Mouse (Mus musculus) midbrain, embryonic 14.5 days (tissue): ENCODE results near the gene Mapk11. TPM values are rescaled to one million over a fixed set of nuclear protein-coding genes. Genes with fewer than 3 reads are reported as not detected.

Experiments used
- ATAC-seq: fragments of 200-750 bp; cut with Nextera tagmentation; 2 replicates; pipeline ENCODE4 v1.8.0; 2017; ENCODE audit warnings: moderate number of reproducible peaks, moderate library complexity; ENCODE audit not compliant: low FRiP score, low TSS enrichment
- DNase-seq: peaks from one replicate; pipeline ENCODE4 v3.0.0-alpha.2; 2015
- H3K27ac ChIP-seq: fragments of 300-500 bp; sonication (generic); replicated peaks from 2 replicates; pipeline ENCODE4 v1.5.1; 2014; ENCODE audit warnings: mild to moderate bottlenecking, low read depth, low read length, moderate library complexity
- H3K27me3 ChIP-seq: fragments of 300-500 bp; sonication (generic); 2 replicates; pipeline ENCODE4 v1.6.1; 2014; ENCODE audit warnings: low read length, control low read depth, mixed read lengths; ENCODE audit not compliant: control insufficient read depth, insufficient read depth
- H3K36me3 ChIP-seq: fragments of 300-500 bp; sonication (generic); 2 replicates; pipeline ENCODE4 v1.6.1; 2014; ENCODE audit warnings: low read length, control low read depth; ENCODE audit not compliant: control insufficient read depth, insufficient read depth
- H3K4me1 ChIP-seq: fragments of 300-500 bp; sonication (generic); 2 replicates; pipeline ENCODE4 v1.6.1; 2014; ENCODE audit warnings: mild to moderate bottlenecking, antibody characterized with exemption, low read length, control low read depth; ENCODE audit not compliant: control insufficient read depth, insufficient read depth
- H3K4me2 ChIP-seq: fragments of 300-500 bp; sonication (generic); 2 replicates; pipeline ENCODE4 v1.6.1; 2014; ENCODE audit warnings: mild to moderate bottlenecking, low read length, moderate library complexity
- H3K4me3 ChIP-seq: fragments of 300-500 bp; sonication (generic); replicated peaks from 2 replicates; pipeline ENCODE4 v1.5.1; 2014; ENCODE audit warnings: low read depth, low read length
- H3K9ac ChIP-seq: fragments of 300-500 bp; sonication (generic); replicated peaks from 2 replicates; pipeline ENCODE4 v1.6.1; 2014; ENCODE audit warnings: mild to moderate bottlenecking, low read length, moderate library complexity
- H3K9me3 ChIP-seq: fragments of 300-500 bp; sonication (generic); 2 replicates; pipeline ENCODE4 v1.6.1; 2016; ENCODE audit warnings: low read length, control low read depth, mixed read lengths; ENCODE audit not compliant: control insufficient read depth
- WGBS: fragments of 180-500 bp; shearing (Covaris S2); extraction: QIAGEN DNeasy Blood & Tissue Kit; methylation state at CpG from one replicate; pipeline ENCODE4 v1.1.7; 2014; 5-methylcytosine and 5-hydroxymethylcytosine counted together
- polyA plus RNA-seq: library from polyadenylated mRNA; unstranded; fragments of >200 nt; fragmentation: Nextera tagmentation; extraction: Ambion mirVana; gene quantifications from 2 replicates; pipeline ENCODE4 v1.2.1, GENCODE M21; 2014

Gene Mapk11
- 23.7 and 27.9 TPM in 2 replicates for polyA plus RNA-seq

- ATAC-seq = peak; percentile 66
- WGBS = under 1% methylated on average over 59 of the region's 61 CpGs
- Histone ChIP-seq H3K4me2 (peak within 1 kb of the TSS; percentile 79), H3K36me3 (peaks cover 25% of the 10 kb centered on the region), H3K27ac (peak within 1 kb of the TSS; percentile 90), H3K4me1 (peaks cover 39% of the 10 kb centered on the region), H3K4me3 (peak within 1 kb of the TSS; percentile 73), H3K27me3 (no peaks in the 10 kb centered on the region), H3K9me3 (no peaks in the 10 kb centered on the region), H3K9ac (peak within 1 kb of the TSS; percentile 90)
- DNase-seq = peak; percentile 81
These were observed at the start of gene Mapk11 for GRCm38 (mm10) chr15:89149271-89150040. Gene Mapk11, minus strand, starts transcription at chr15:89149628.

- H3K27ac ChIP-seq = peak overlapping the region; percentile 97
- H3K4me2 ChIP-seq = peak overlapping the region; percentile 67
- DNase-seq (peak; percentile 30), ATAC-seq (no peak)
- no peaks in the 10 kb centered on the region for H3K27me3 ChIP-seq
- WGBS = 69% methylated on average over 15 of the region's 15 CpGs
- peak overlapping the region; percentile 99 for H3K9ac ChIP-seq
- H3K4me3 ChIP-seq = peak overlapping the region; percentile 93
- H3K9me3 ChIP-seq = 0 out of 2 replicates have a peak, but pooled peaks cover 4% of the 10 kb centered on the region
- peaks cover 15% of the 10 kb centered on the region for H3K4me1 ChIP-seq
- H3K36me3 ChIP-seq = peaks cover 4% of the 10 kb centered on the region; the same call in 1 of the 2 replicates
These were observed 47.6 kb upstream of the Mapk11 start for GRCm38 (mm10) chr15:89197056-89197455.

- Histone ChIP-seq H3K4me2 (peak within 1 kb of the TSS; percentile 67), H3K9me3 (no peaks in the 10 kb centered on the region), H3K9ac (peak within 1 kb of the TSS; percentile 99), H3K36me3 (peaks cover 8% of the 10 kb centered on the region), H3K4me3 (peak within 1 kb of the TSS; percentile 93), H3K27me3 (no peaks in the 10 kb centered on the region), H3K27ac (peak within 1 kb of the TSS; percentile 97), H3K4me1 (peaks cover 15% of the 10 kb centered on the region)
- DNase-seq (peak; percentile 98), ATAC-seq (peak; percentile 98)
- under 1% methylated on average over 38 of the region's 38 CpGs for WGBS
These were observed 46.9 kb upstream of the Mapk11 start, which contains the start of gene Dennd6b for GRCm38 (mm10) chr15:89196313-89196706. Gene Dennd6b, minus strand, starts transcription at chr15:89196496.

DNA sequence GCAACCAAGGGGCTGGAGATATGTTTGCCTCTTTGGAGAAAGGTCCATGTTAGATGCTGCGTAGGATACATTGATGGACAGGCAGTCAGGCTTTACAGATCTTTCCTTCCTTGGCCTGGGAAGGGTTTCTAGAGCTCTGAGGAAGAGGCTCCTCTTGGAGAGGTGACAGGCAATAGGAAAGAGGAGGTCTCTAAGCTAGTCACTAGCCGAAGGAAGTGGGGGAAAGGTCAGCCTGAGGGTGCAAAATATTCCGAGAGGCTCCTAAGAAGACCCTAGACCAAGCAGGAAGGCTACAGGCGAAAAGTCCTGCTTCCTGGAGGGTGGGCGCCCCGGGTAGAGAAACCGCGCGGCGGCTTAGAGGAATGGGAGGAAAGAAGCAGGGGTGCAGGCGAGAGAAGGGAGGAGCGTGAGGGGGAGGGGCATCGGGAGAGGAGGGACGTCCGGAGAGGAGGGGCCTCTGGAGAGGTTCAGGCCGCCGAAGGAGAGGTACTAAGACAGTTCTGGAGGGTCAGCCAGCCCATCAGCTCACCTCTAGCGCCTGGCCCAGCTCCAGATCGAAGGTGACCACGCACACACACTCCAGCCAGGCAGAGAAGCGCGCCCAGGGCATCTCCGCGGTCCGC, 46.4 kb upstream of the Mapk11 start:
- Histone ChIP-seq H3K9me3 (no peaks in the 10 kb centered on the region), H3K4me3 (peak overlapping the region; percentile 93), H3K9ac (peak overlapping the region; percentile 99), H3K4me2 (peak overlapping the region; percentile 67), H3K27me3 (no peaks in the 10 kb centered on the region), H3K4me1 (peaks cover 15% of the 10 kb centered on the region), H3K36me3 (peaks cover 14% of the 10 kb centered on the region), H3K27ac (peak overlapping the region; percentile 97)
- ATAC-seq = peak; percentile 91
- WGBS = 1% methylated on average over 24 of the region's 25 CpGs
- DNase-seq = peak; percentile 91

DNA sequence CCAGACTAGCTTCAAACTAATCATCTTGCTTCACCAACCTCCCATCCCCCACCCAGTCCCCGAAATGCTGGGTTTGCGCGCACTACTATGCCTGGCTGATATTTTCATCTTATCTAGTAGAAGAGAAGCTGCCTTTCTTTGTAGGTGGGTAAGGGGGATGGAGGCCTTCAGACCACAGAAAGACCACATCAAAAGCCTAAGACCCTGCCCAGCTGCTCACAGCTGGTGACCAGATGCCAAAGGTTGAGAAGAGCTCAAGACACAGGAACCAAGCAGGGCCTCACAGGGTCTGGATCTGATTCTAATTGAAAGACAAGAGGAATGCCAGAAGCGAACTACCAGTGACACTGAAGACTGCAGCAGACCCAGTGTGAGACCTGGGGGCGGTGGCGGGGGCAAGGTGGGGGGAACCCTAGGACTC, 45.8 kb upstream of the Mapk11 start:
- ATAC-seq = no peak
- peak; percentile 52 for DNase-seq

GRCm38 (mm10) chr15:89184937-89185227, 35.5 kb upstream of the Mapk11 start:
- no peak overlapping the region for H3K4me3 ChIP-seq
- H3K9me3 ChIP-seq = no peaks in the 10 kb centered on the region
- H3K27ac ChIP-seq = no peak overlapping the region
- H3K9ac ChIP-seq = no peak overlapping the region
- no peaks in the 10 kb centered on the region for H3K27me3 ChIP-seq
- H3K36me3 ChIP-seq = peaks cover 56% of the 10 kb centered on the region
- DNase-seq (no peak), ATAC-seq (no peak)
- H3K4me2 ChIP-seq = no peak overlapping the region
- 82% methylated on average over 5 of the region's 5 CpGs for WGBS
- peaks cover 18% of the 10 kb centered on the region for H3K4me1 ChIP-seq

More for the DNA sequence above, 45.8 kb upstream of the Mapk11 start:
- peak overlapping the region; percentile 67 for H3K4me2 ChIP-seq
- 28% methylated on average over 6 of the region's 6 CpGs for WGBS
- no peaks in the 10 kb centered on the region for H3K9me3 ChIP-seq
- H3K27me3 ChIP-seq = no peaks in the 10 kb centered on the region
- H3K4me3 ChIP-seq = peak overlapping the region; percentile 93
- H3K9ac ChIP-seq = peak overlapping the region; percentile 99
- H3K27ac ChIP-seq = peak overlapping the region; percentile 97
- H3K4me1 ChIP-seq = peaks cover 15% of the 10 kb centered on the region
- H3K36me3 ChIP-seq = peaks cover 19% of the 10 kb centered on the region

- H3K4me1 ChIP-seq = peaks cover 22% of the 10 kb centered on the region
- H3K4me3 ChIP-seq = no peak overlapping the region
- DNase-seq = no peak
- H3K9me3 ChIP-seq = no peaks in the 10 kb centered on the region
- H3K4me2 ChIP-seq = no peak overlapping the region
- H3K27ac ChIP-seq = 0 out of 2 replicates have a peak overlapping the region, but pooled peaks have one; percentile 2
- peaks cover 51% of the 10 kb centered on the region for H3K36me3 ChIP-seq
- 0 out of 2 replicates have a peak overlapping the region, but pooled peaks have one; percentile 3 for H3K9ac ChIP-seq
- ATAC-seq = no peak
- H3K27me3 ChIP-seq = no peaks in the 10 kb centered on the region
- 26% methylated on average over 5 of the region's 5 CpGs for WGBS
These were observed 34.9 kb upstream of the Mapk11 start for GRCm38 (mm10) chr15:89184141-89184936.

DNA sequence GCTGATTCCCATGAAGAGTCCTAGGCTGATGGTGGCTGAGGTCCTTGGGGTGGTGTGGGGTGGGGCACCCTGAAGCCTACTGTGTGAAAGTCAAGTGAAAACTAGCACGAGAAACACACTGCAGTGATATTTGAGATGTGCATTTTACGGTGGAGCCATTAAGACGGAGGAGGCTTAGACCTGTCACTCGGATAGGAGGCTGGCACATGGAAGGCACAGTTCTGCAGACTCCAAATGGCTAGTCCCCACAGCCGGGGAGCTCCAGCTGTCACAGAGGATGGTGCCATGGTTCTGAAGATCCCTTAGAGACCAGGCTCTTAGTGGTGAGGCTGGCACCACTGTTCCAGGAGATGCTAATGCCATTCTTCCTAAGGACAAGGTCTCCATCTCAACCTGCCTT, 33.4 kb upstream of the Mapk11 start:
- H3K4me2 ChIP-seq = no peak overlapping the region
- DNase-seq (no peak), ATAC-seq (no peak)
- no peak overlapping the region for H3K9ac ChIP-seq
- WGBS = 78% methylated on average over 5 of the region's 5 CpGs
- peaks cover 36% of the 10 kb centered on the region for H3K36me3 ChIP-seq
- H3K27ac ChIP-seq = peak overlapping the region; percentile 41; the same call in 1 of the 2 replicates
- no peaks in the 10 kb centered on the region for H3K27me3 ChIP-seq
- peaks cover 37% of the 10 kb centered on the region for H3K4me1 ChIP-seq
- H3K9me3 ChIP-seq = no peaks in the 10 kb centered on the region
- no peak overlapping the region for H3K4me3 ChIP-seq
